Mouse (Mus musculus): ENCODE data around the gene Mpzl1. TPM values are rescaled to one million over a fixed set of nuclear protein-coding genes. Genes with fewer than 3 reads are reported as not detected.
A peak's percentile ranks its signal among the peaks of the same experiment; 100 is the strongest.

Mpzl1 gene
- polyA plus RNA-seq, 1 experiment from 2014 or later, result 106 TPM

DNA sequence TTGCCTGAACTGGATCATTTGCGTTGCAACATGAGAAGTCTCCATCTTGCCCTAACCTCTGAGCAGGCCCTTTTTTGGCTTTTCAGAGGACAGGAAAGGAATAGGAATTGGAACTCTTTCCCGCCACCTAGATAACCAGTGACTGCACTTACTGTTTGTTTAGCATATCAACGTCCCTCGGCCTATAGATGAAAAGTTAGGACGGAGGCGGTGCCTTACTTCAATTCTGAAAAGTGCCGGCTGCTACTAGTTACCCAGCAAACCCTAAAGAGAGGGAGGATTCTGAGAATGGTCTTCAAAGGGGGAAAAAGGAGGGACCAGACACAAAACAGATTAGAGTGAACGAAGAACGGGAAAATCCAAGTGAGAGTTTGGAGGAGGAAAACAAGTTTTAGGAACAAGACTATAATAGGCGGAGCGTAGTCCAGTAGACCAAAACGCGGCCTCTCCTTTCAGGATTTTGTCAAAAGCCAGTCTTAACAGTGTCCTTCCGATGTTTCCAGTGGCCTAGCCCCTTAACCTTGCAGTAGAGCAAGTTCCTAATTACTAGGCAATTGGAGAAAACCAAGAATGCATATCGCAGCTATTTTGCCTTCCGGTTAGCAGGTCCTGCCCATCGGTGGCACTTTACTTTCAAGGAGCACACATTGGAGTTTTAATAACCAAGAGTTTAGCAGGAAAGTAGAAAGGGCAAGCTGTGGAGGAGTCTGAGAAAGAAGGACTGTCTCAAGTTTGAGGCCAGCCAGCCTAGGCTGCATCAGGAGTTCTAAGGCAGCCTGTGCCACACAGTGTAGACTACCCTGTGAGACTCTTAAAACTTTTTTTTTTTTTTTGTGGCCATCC lies 938 bp upstream of the Mpzl1 start:
- Histone ChIP-seq H3K4me1 (peaks cover 49% of the 10 kb centered on the region), H3K9me3 (no peaks in the 10 kb centered on the region), H3K4me2 (peak overlapping the region; percentile 82), H3K27me3 (replicated peaks) (no peaks in the 10 kb centered on the region), H3K9ac (peak overlapping the region; percentile 78), H3K27ac (replicated peaks) (peak overlapping the region; percentile 98), H3K4me3 (peak overlapping the region; percentile 87), H3K36me3 (no peaks in the 10 kb centered on the region)
- ATAC-seq (ENCODE audit: extremely low read depth, insufficient number of reproducible peaks, low FRiP score, low TSS enrichment), result no peak
- WGBS, result 29% methylated on average over 17 of the region's 17 CpGs

DNA sequence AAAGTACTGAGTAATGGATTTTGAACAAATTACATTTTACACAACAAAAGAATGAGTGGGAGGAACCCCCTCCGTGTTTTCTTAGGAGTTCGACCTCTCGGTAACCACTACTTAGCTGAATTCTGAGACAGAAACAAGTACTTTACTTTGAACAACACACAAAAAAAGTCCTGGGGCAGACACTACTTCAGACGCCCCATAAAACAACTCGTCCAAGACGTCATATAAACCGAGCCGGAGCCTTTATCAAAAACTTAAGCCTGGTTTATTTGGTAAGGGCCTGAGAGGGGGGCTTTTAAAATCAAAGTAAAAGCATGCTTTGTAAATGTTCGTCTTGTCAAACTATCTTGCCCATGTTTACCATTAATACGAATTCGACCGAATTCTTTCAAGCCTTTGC lies 993 bp downstream of the Mpzl1 start:
- peak overlapping the region; percentile 87 for H3K4me3 ChIP-seq
- H3K36me3 ChIP-seq, result no peaks in the 10 kb centered on the region
- no peak for ATAC-seq (ENCODE audit: extremely low read depth, insufficient number of reproducible peaks, low FRiP score, low TSS enrichment)
- no peaks in the 10 kb centered on the region for H3K27me3 ChIP-seq (replicated peaks)
- H3K9me3 ChIP-seq, result no peaks in the 10 kb centered on the region
- 6% methylated on average over 12 of the region's 12 CpGs for WGBS
- peak overlapping the region; percentile 95 for H3K9ac ChIP-seq
- H3K4me1 ChIP-seq, result peaks cover 55% of the 10 kb centered on the region
- H3K27ac ChIP-seq (replicated peaks), result peak overlapping the region; percentile 98
- peak overlapping the region; percentile 82 for H3K4me2 ChIP-seq

GRCm38 (mm10) chr1:165631136-165631535 lies 3.2 kb downstream of the Mpzl1 start:
- no peaks in the 10 kb centered on the region for H3K27me3 ChIP-seq (replicated peaks)

DNA sequence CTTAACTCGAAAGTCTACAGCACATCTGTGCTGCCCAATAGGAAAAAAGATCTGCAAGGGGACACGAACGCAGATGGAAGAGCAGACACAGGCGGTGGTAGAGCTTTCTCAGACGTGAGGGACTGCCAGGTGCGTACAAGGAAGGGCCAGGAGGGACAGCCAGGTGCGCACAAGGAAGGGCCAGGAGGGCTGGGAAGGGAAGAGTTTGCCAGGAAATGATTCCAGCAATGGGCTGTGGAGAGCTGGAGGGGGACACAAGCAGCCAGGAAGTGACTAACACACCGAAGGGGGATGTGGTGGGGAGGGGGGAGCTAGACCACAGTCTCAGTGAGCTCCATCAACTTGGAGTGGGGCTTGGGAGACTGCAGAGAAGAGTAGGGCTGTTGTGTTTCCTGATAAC lies 4.4 kb downstream of the Mpzl1 start:
- Histone ChIP-seq H3K9ac (peak overlapping the region; percentile 54; the same call in 1 of the 2 replicates), H3K27ac (replicated peaks) (peak overlapping the region; percentile 54), H3K27me3 (replicated peaks) (no peaks in the 10 kb centered on the region), H3K4me3 (no peak overlapping the region), H3K9me3 (no peaks in the 10 kb centered on the region), H3K4me2 (peak overlapping the region; percentile 11; the same call in 1 of the 2 replicates), H3K36me3 (peaks cover 8% of the 10 kb centered on the region; the same call in 1 of the 2 replicates), H3K4me1 (peaks cover 61% of the 10 kb centered on the region)
- 36% methylated on average over 8 of the region's 8 CpGs for WGBS
- no peak for ATAC-seq (ENCODE audit: extremely low read depth, insufficient number of reproducible peaks, low FRiP score, low TSS enrichment)

More at GRCm38 (mm10) chr1:165631136-165631535, 3.2 kb downstream of the Mpzl1 start:
- Histone ChIP-seq H3K27ac (replicated peaks) (no peak overlapping the region), H3K4me1 (peaks cover 68% of the 10 kb centered on the region), H3K4me3 (no peak overlapping the region), H3K4me2 (no peak overlapping the region; the same call in 1 of the 2 replicates), H3K9me3 (no peaks in the 10 kb centered on the region), H3K36me3 (peaks cover 6% of the 10 kb centered on the region; the same call in 1 of the 2 replicates), H3K9ac (no peak overlapping the region)
- no peak for ATAC-seq (ENCODE audit: extremely low read depth, insufficient number of reproducible peaks, low FRiP score, low TSS enrichment)
- 73% methylated on average over 8 of the region's 8 CpGs for WGBS

GRCm38 (mm10) chr1:165628603-165629002 lies 5.7 kb downstream of the Mpzl1 start:
- no peak for ATAC-seq (ENCODE audit: extremely low read depth, insufficient number of reproducible peaks, low FRiP score, low TSS enrichment)
- peaks cover 9% of the 10 kb centered on the region; the same call in 1 of the 2 replicates for H3K36me3 ChIP-seq
- no peak overlapping the region for H3K4me3 ChIP-seq
- 27% methylated on average over 1 of the region's 1 CpGs for WGBS
- H3K4me1 ChIP-seq, result peaks cover 60% of the 10 kb centered on the region
- no peak overlapping the region for H3K4me2 ChIP-seq
- H3K9me3 ChIP-seq, result no peaks in the 10 kb centered on the region
- no peak overlapping the region for H3K27ac ChIP-seq (replicated peaks)
- H3K9ac ChIP-seq, result no peak overlapping the region
- no peaks in the 10 kb centered on the region for H3K27me3 ChIP-seq (replicated peaks)

DNA sequence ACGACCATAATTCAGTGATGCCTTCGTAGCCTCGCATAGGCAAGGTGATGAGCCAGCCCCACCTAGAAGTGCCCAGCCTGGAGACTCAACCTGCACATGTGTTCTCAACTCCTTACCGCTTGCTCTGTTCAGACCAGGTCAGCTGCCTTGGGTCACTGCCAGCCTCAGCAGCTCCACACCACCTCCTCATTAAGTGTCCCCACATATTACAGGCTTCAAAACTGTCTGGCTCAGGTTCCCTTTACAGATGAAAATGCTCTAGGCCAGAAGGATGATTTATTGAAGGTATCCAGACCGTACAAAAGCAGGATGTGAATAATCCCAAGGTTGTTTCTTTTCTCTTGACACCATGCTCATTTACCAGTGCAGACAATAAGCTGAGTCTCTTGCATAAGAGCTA lies 8.4 kb downstream of the Mpzl1 start:
- Histone ChIP-seq H3K4me2 (no peak overlapping the region), H3K4me3 (no peak overlapping the region), H3K36me3 (peaks cover 21% of the 10 kb centered on the region), H3K9me3 (no peaks in the 10 kb centered on the region), H3K4me1 (peaks cover 39% of the 10 kb centered on the region), H3K9ac (no peak overlapping the region), H3K27ac (replicated peaks) (no peak overlapping the region), H3K27me3 (replicated peaks) (no peaks in the 10 kb centered on the region)
- WGBS, result 73% methylated on average over 5 of the region's 5 CpGs
- ATAC-seq (ENCODE audit: extremely low read depth, insufficient number of reproducible peaks, low FRiP score, low TSS enrichment), result no peak

DNA sequence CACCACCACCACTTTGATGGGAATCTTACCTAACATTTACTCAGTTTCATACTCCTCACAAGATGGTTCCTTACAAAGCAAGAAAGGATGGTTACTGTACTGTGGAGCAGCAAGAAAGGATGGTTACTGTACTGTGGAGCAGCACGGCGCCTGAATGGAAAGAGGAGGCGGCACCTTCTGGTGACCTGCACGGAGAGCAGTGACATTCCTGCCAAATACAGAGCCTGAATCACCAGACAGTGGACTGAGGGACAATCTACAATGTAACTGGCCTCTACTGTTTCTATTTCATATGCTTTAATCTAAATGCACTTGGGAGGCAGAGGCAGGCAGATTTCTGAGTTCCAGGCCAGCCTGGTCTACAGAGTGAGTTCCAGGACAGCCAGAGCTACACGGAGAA lies 9.3 kb downstream of the Mpzl1 start:
- no peak overlapping the region for H3K9ac ChIP-seq
- peaks cover 21% of the 10 kb centered on the region for H3K36me3 ChIP-seq
- H3K4me1 ChIP-seq, result peaks cover 39% of the 10 kb centered on the region
- no peaks in the 10 kb centered on the region for H3K27me3 ChIP-seq (replicated peaks)
- H3K4me3 ChIP-seq, result no peak overlapping the region
- WGBS, result 79% methylated on average over 5 of the region's 5 CpGs
- no peak for ATAC-seq (ENCODE audit: extremely low read depth, insufficient number of reproducible peaks, low FRiP score, low TSS enrichment)
- no peaks in the 10 kb centered on the region for H3K9me3 ChIP-seq
- no peak overlapping the region for H3K27ac ChIP-seq (replicated peaks)
- H3K4me2 ChIP-seq, result no peak overlapping the region

DNA sequence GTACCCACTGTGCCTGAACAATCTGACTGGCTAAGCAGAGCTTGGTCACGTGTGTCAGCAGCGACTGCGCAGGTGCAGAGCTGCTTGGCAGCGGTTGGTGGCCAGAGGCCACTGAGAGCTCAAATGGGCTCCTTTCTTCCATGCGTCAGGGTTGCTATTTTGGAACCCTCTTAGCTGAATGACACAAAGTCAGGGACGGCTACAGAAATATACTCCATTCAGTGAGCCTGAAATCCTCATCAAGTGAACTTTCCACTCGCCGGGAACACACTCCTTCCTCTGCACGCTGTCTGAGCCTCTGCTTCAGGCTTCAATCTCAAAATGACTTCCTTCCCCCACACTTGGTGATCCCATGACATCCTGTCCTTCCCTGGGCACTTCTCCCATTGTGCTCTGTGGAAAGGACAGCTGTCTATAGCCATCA lies 16.1 kb downstream of the Mpzl1 start:
- Histone ChIP-seq H3K9me3 (0 out of 2 replicates have a peak, but pooled peaks cover 8% of the 10 kb centered on the region), H3K9ac (peak overlapping the region; percentile 47), H3K4me2 (peak overlapping the region; percentile 54), H3K4me1 (peaks cover 49% of the 10 kb centered on the region), H3K27me3 (replicated peaks) (no peaks in the 10 kb centered on the region), H3K4me3 (0 out of 2 replicates have a peak overlapping the region, but pooled peaks have one; percentile 3), H3K27ac (replicated peaks) (peak overlapping the region; percentile 87), H3K36me3 (peaks cover 38% of the 10 kb centered on the region)
- peak; percentile 59; the same call in 1 of the 2 replicates for ATAC-seq (ENCODE audit: extremely low read depth, insufficient number of reproducible peaks, low FRiP score, low TSS enrichment)
- WGBS, result 22% methylated on average over 9 of the region's 9 CpGs

GRCm38 (mm10) chr1:165617166-165617891 lies 17.0 kb downstream of the Mpzl1 start:
- no peak for ATAC-seq (ENCODE audit: extremely low read depth, insufficient number of reproducible peaks, low FRiP score, low TSS enrichment)
- H3K27me3 ChIP-seq (replicated peaks), result no peaks in the 10 kb centered on the region
- H3K4me2 ChIP-seq, result peak overlapping the region; percentile 54
- peak overlapping the region; percentile 87 for H3K27ac ChIP-seq (replicated peaks)
- WGBS, result 34% methylated on average over 15 of the region's 15 CpGs
- H3K9me3 ChIP-seq, result 0 out of 2 replicates have a peak, but pooled peaks cover 8% of the 10 kb centered on the region
- H3K9ac ChIP-seq, result 0 out of 2 replicates have a peak overlapping the region, but pooled peaks have one; percentile 44
- H3K36me3 ChIP-seq, result peaks cover 33% of the 10 kb centered on the region
- H3K4me3 ChIP-seq, result no peak overlapping the region
- H3K4me1 ChIP-seq, result peaks cover 55% of the 10 kb centered on the region

GRCm38 (mm10) chr1:165616652-165617051 lies 17.7 kb downstream of the Mpzl1 start:
- no peaks in the 10 kb centered on the region for H3K27me3 ChIP-seq (replicated peaks)
- WGBS, result 36% methylated on average over 7 of the region's 7 CpGs
- peak overlapping the region; percentile 87 for H3K27ac ChIP-seq (replicated peaks)
- 0 out of 2 replicates have a peak, but pooled peaks cover 8% of the 10 kb centered on the region for H3K9me3 ChIP-seq
- peak overlapping the region; percentile 34; the same call in 1 of the 2 replicates for H3K4me2 ChIP-seq
- ATAC-seq (ENCODE audit: extremely low read depth, insufficient number of reproducible peaks, low FRiP score, low TSS enrichment), result no peak
- peaks cover 59% of the 10 kb centered on the region for H3K4me1 ChIP-seq
- H3K36me3 ChIP-seq, result peaks cover 30% of the 10 kb centered on the region
- no peak overlapping the region for H3K4me3 ChIP-seq
- peak overlapping the region; percentile 44; the same call in 1 of the 2 replicates for H3K9ac ChIP-seq

DNA sequence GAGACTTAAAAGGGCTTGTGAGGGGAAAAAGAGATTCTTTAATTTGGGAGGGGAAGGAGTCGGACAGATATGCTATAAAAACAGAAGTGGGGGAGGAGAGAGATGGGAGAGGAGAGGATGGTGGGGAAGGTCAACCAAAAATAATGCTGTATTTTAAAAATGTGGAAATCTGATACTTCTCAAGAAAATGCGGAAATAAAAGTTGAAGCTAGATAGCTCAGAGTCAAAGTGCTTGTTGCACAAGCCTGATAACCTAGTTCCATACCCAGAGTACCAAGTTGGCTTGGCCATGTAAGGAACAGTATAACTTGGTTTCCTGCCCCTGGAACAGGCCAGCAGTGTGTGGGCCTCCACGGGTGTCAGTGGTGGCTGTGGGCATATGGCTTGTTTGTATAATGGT lies 19.5 kb downstream of the Mpzl1 start:
- no peak overlapping the region for H3K27ac ChIP-seq (replicated peaks)
- ATAC-seq (ENCODE audit: extremely low read depth, insufficient number of reproducible peaks, low FRiP score, low TSS enrichment), result no peak
- WGBS, result 88% methylated on average over 3 of the region's 3 CpGs
- H3K4me1 ChIP-seq, result peaks cover 67% of the 10 kb centered on the region
- peaks cover 30% of the 10 kb centered on the region for H3K36me3 ChIP-seq
- no peaks in the 10 kb centered on the region for H3K27me3 ChIP-seq (replicated peaks)
- H3K4me2 ChIP-seq, result no peak overlapping the region
- H3K9ac ChIP-seq, result no peak overlapping the region
- 0 out of 2 replicates have a peak, but pooled peaks cover 8% of the 10 kb centered on the region for H3K9me3 ChIP-seq
- H3K4me3 ChIP-seq, result no peak overlapping the region

Measured in heart, embryonic 13.5 days (tissue).